Mouse (Mus musculus) intestine, postnatal 0 days (tissue): ENCODE data around the gene Ppt2. TPM values are rescaled to one million over a fixed set of nuclear protein-coding genes. Genes with fewer than 3 reads are reported as not detected.
A peak's percentile ranks its signal among the peaks of the same experiment; 100 is the strongest.

Experiments used
- ATAC-seq: fragments of 200-750 bp; cut with Nextera tagmentation; 2 replicates; pipeline ENCODE4 v1.8.0; 2017; ENCODE audit warnings: mild to moderate bottlenecking, moderate TSS enrichment, moderate library complexity
- H3K27ac ChIP-seq: fragments of 300-500 bp; sonication (generic); 2 replicates; pipeline ENCODE4 v1.5.1; 2014; ENCODE audit warnings: mild to moderate bottlenecking, low read depth, low read length, moderate library complexity
- H3K27me3 ChIP-seq: fragments of 300-500 bp; sonication (generic); replicated peaks from 2 replicates; pipeline ENCODE4 v1.6.1; 2014; ENCODE audit warnings: low read length, mixed read lengths; ENCODE audit not compliant: control insufficient read depth, insufficient read depth
- H3K36me3 ChIP-seq: fragments of 300-500 bp; sonication (generic); 2 replicates; pipeline ENCODE4 v1.6.1; 2014; ENCODE audit warnings: mild to moderate bottlenecking, moderate library complexity; ENCODE audit not compliant: control insufficient read depth, insufficient read depth
- H3K4me1 ChIP-seq: fragments of 300-500 bp; sonication (generic); replicated peaks from 2 replicates; pipeline ENCODE4 v1.6.1; 2014; ENCODE audit warnings: antibody characterized with exemption, low read length, mixed read lengths; ENCODE audit not compliant: control insufficient read depth, insufficient read depth
- H3K4me2 ChIP-seq: fragments of 300-500 bp; sonication (generic); replicated peaks from 2 replicates; pipeline ENCODE4 v1.6.1; 2014; ENCODE audit warnings: low read depth, mild to moderate bottlenecking, moderate library complexity
- H3K4me3 ChIP-seq: fragments of 300-500 bp; sonication (generic); 2 replicates; pipeline ENCODE4 v1.5.1; 2014; ENCODE audit warnings: low read depth, low read length
- H3K9ac ChIP-seq: fragments of 300-500 bp; sonication (generic); 2 replicates; pipeline ENCODE4 v1.6.1; 2014; ENCODE audit warnings: mild to moderate bottlenecking, low read depth, low read length
- H3K9me3 ChIP-seq: fragments of 300-500 bp; sonication (generic); 2 replicates; pipeline ENCODE4 v1.6.1; 2016; ENCODE audit warnings: mixed run types; ENCODE audit not compliant: control insufficient read depth
- CTCF ChIP-seq: sonication (generic); IDR thresholded peaks from 2 replicates; pipeline ENCODE4 v1.5.1; 2016; ENCODE audit warnings: low read depth, mild to moderate bottlenecking, control low read depth, antibody characterized with exemption, moderate library complexity
- WGBS: fragments of 180-500 bp; shearing (Covaris S2); extraction: QIAGEN DNeasy Blood & Tissue Kit; methylation state at CpG from one replicate; pipeline ENCODE4 v1.1.7; 2014; 5-methylcytosine and 5-hydroxymethylcytosine counted together
- polyA plus RNA-seq: library from polyadenylated mRNA; unstranded; fragments of >200 nt; fragmentation: Nextera tagmentation; extraction: Ambion mirVana; gene quantifications from 2 replicates; pipeline ENCODE4 v1.2.1, GENCODE M21; 2015

Gene Ppt2
- polyA plus RNA-seq, 1 experiment from 2014 or later: 17.2 TPM

- Histone ChIP-seq H3K4me2 (peak within 1 kb of the TSS; percentile 80), H3K4me1 (0 out of 2 replicates have a peak, but pooled peaks cover 7% of the 10 kb centered on the region), H3K36me3 (no peaks in the 10 kb centered on the region; the same call in 1 of the 2 replicates), H3K4me3 (peak within 1 kb of the TSS; percentile 56), H3K27ac (0 out of 2 replicates have a peak within 1 kb of the TSS, but pooled peaks have one; percentile 41), H3K9ac (peak within 1 kb of the TSS; percentile 57), H3K9me3 (no peaks in the 10 kb centered on the region), H3K27me3 (no peaks in the 10 kb centered on the region)
- TF ChIP-seq CTCF: no peak
- ATAC-seq: peak; percentile 70
- under 1% methylated on average over 16 of the region's 16 CpGs for WGBS
Measured at GRCm38 (mm10) chr17:34644608-34645007, 16.3 kb upstream of the Ppt2 start, which contains the start of gene Fkbpl. Gene Fkbpl (plus strand): TSS chr17:34644764.

- 77% methylated on average over 10 of the region's 10 CpGs for WGBS
- no peaks in the 10 kb centered on the region; the same call in 1 of the 2 replicates for H3K36me3 ChIP-seq
- no peak overlapping the region for H3K4me3 ChIP-seq
- no peak overlapping the region for H3K9ac ChIP-seq
- H3K4me2 ChIP-seq: no peak overlapping the region
- 0 out of 2 replicates have a peak, but pooled peaks cover 7% of the 10 kb centered on the region for H3K4me1 ChIP-seq
- H3K9me3 ChIP-seq: no peaks in the 10 kb centered on the region
- TF ChIP-seq CTCF: no peak
- no peak overlapping the region for H3K27ac ChIP-seq
- ATAC-seq: no peak
- no peaks in the 10 kb centered on the region for H3K27me3 ChIP-seq
Measured at GRCm38 (mm10) chr17:34643944-34644343, 15.6 kb upstream of the Ppt2 start.

GRCm38 (mm10) chr17:34643379-34643778 is 15.1 kb upstream of the Ppt2 start:
- Histone ChIP-seq H3K4me3 (no peak overlapping the region), H3K4me1 (0 out of 2 replicates have a peak, but pooled peaks cover 7% of the 10 kb centered on the region), H3K9me3 (no peaks in the 10 kb centered on the region), H3K27me3 (no peaks in the 10 kb centered on the region), H3K36me3 (no peaks in the 10 kb centered on the region; the same call in 1 of the 2 replicates), H3K4me2 (no peak overlapping the region), H3K27ac (no peak overlapping the region), H3K9ac (no peak overlapping the region)
- WGBS: 82% methylated on average over 4 of the region's 4 CpGs
- no peak for TF ChIP-seq CTCF
- ATAC-seq: no peak

- Histone ChIP-seq H3K9me3 (no peaks in the 10 kb centered on the region), H3K4me2 (no peak overlapping the region), H3K4me1 (0 out of 2 replicates have a peak, but pooled peaks cover 7% of the 10 kb centered on the region), H3K4me3 (no peak overlapping the region), H3K27me3 (no peaks in the 10 kb centered on the region), H3K27ac (no peak overlapping the region), H3K9ac (no peak overlapping the region), H3K36me3 (no peaks in the 10 kb centered on the region)
- no peak for ATAC-seq
- 72% methylated on average over 3 of the region's 3 CpGs for WGBS
- TF ChIP-seq CTCF: no peak
Measured at GRCm38 (mm10) chr17:34641945-34642344, 13.6 kb upstream of the Ppt2 start.

GRCm38 (mm10) chr17:34640778-34641601 is 12.7 kb upstream of the Ppt2 start:
- no peak overlapping the region for H3K4me2 ChIP-seq
- peak; percentile 50 for TF ChIP-seq CTCF

GRCm38 (mm10) chr17:34639461-34640255 is 11.3 kb upstream of the Ppt2 start:
- H3K4me2 ChIP-seq: no peak overlapping the region
- 82% methylated on average over 7 of the region's 7 CpGs for WGBS
- H3K27ac ChIP-seq: no peak overlapping the region
- 0 out of 2 replicates have a peak, but pooled peaks cover 2% of the 10 kb centered on the region for H3K4me1 ChIP-seq
- no peaks in the 10 kb centered on the region; the same call in 1 of the 2 replicates for H3K27me3 ChIP-seq
- ATAC-seq: no peak
- no peaks in the 10 kb centered on the region for H3K9me3 ChIP-seq
- no peak for TF ChIP-seq CTCF
- no peak overlapping the region for H3K9ac ChIP-seq
- H3K4me3 ChIP-seq: no peak overlapping the region
- no peaks in the 10 kb centered on the region for H3K36me3 ChIP-seq

More at GRCm38 (mm10) chr17:34640778-34641601, 12.7 kb upstream of the Ppt2 start:
- Histone ChIP-seq H3K4me3 (no peak overlapping the region), H3K9me3 (no peaks in the 10 kb centered on the region), H3K36me3 (no peaks in the 10 kb centered on the region), H3K4me1 (0 out of 2 replicates have a peak, but pooled peaks cover 7% of the 10 kb centered on the region), H3K9ac (no peak overlapping the region), H3K27ac (peak overlapping the region; percentile 35; the same call in 1 of the 2 replicates), H3K27me3 (no peaks in the 10 kb centered on the region)
- WGBS: 23% methylated on average over 11 of the region's 11 CpGs
- ATAC-seq: no peak
